Mouse (Mus musculus): ENCODE data around the gene 3110082I17Rik.
"Not testable (repeated sequence)": the region's sequence is repeated elsewhere in the genome, so short reads cannot be mapped to it uniquely, and the experiment has no call there.

Gene 3110082I17Rik

DNA sequence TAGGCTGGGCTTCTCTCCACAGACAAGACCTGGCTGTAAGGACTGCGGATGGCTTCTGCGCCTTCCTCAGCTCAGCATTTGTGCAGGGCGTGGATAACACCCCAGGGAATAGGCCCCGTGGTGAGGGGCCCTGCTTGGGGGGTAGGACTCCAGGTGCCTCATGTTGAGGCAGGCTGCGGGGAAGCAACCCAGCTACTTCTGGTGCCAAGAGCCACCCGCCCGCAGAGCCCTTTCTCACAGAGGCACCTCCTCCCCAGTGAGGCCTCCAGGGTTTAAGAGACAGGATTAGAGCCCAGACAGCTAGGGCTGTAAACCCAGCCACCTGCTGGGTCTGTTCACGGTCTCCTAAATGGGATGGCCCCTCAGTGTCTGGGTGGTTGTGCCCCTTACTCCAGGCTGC lies 108.7 kb downstream of the 3110082I17Rik start:
- no peak for DNase-seq (ENCODE audit: low spot score)

DNA sequence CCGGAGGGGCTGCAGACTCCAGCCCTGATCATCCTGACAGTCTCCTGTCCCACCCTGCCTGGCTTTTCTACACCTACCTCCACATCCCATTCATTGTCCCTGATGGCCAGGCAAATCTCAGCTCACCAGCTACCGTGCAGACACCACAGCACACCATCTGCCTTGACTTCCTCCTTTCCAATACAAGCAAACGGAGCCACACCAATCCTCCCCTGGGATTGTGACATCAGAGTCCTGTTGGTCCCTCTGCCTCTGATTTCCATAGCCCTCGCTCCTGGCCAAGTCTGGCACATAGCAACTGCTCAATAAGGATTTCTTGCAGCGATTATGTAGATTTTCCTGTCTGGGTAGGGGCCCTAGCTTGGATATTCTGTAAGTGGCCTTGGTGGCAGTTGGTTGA lies 109.2 kb downstream of the 3110082I17Rik start, which contains the start of gene Cox19:
Gene Cox19, minus strand, starts transcription at position 285 of the 400 bp plus-strand sequence.
- DNase-seq (ENCODE audit: low spot score) = no peak

DNA sequence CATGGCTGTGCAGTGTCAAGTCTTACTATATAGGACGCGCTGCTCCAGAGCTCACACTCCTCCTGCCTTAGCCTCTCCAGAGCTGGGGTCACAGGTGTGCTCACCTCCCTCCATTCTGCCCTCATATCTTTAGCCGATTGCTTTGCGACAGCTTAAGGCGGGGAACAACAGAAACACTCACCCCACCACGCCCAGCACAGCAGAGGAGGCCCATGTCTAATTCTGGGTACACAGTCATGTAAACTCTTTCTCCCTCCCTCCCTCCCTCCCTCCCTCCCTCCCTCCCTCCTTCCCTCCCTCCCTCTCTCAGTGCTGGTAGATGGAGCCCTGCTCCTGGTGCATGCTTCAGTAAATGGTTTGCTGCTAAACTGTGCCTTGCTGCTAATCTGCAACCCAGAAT lies 110.6 kb downstream of the 3110082I17Rik start:
- DNase-seq (ENCODE audit: low spot score) = no peak

DNA sequence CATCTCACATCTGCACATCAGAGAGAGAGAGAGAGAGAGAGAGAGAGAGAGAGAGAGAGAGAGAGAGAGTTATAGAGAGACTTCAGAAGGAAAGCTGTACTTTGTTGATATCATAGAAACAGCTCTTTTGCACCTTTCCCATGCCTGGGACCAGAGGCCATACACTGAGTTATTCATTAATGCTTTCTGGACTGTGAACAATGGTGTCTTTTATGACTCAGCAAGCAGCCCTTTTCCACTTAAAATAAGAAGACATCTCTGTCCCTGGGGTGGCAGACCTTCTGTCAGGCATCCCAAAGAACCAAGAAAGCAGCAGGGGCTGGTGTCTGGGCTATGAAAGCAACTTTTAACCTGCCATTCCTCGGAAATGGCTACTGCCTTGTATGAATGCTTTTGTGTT lies 113.1 kb downstream of the 3110082I17Rik start:
- no peak for DNase-seq (ENCODE audit: low spot score)

DNA sequence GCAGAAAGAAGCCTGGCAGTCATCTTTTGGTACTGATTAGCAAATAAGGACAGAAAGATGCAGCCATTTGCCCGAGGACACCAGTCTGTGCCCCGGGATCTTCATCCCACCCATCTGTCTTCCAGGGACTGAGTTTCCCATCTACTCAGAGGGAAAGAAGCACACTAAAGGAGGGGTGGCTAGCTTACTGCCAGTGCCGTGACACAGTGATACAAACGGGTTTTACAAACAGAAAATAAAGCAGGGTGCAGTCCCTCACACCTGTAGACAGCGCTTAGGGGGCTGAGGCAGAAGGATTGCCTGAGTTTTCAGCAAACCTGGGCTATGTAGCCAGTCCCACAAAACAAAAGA lies 115.0 kb downstream of the 3110082I17Rik start:
- DNase-seq (ENCODE audit: low spot score) = no peak

DNA sequence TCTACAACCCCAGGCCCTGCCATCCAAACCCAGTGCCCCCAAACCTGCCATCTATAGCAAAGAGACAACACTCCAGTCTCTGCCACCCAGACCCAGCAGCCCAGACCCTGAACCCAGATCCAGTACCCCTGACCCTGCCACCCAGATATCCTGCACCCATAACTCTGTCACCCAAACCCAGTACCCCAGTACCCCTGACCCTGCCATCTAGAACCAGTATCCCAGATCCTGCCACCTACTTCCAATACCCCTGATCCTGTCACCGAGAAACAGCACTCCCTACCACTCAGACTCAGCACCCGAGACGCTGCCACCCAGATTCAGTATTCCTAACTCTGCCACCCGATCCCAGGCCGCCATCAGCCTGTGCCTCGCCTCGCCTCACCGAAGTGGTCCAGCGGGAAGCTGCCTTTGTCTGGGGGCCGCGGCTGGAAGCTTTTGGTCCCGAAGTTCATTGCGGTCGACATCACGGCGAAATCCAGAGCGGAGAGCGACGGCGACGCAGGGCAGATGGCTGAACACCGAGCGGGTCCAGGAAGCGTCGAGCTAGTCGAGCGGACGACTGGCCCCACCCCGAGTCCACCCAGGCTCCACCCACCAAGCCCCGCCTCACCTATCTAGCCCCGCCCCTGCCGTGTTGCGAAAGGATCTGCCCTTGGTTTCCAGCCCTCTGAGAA lies 115.5 kb downstream of the 3110082I17Rik start:
- peak; percentile 91 for DNase-seq (ENCODE audit: low spot score)

DNA sequence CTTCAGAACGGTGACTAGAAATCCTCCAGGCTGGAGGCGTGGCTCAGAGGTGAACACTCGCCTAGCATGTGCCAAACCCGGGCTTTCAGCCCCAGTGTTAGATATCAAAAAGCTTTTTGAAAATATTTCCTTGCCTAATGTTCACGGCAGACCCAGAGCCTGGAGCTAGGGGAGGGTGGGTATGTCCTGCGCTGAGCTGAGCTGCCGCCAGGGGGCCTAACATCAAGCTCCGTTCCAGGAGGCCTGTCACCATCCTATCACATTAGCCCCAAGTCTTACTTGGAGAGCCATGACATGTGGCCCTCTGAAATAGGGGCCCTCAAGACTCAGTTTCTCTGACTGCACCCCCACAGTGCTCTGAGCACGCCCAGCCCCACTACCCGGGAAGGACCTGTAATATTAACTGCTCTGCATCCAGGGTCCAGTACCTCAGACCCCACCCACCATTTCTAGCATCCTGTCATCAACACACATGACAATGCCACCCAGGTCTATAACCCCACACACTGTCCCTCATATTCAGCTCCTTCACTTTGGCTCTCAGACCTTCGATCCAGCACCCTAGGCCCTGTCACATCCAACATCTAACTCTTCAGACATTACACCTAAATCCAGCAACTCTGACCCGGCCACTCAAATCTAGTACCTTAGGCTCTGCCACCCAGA lies 116.2 kb downstream of the 3110082I17Rik start:
- DNase-seq (ENCODE audit: low spot score) = no peak

DNA sequence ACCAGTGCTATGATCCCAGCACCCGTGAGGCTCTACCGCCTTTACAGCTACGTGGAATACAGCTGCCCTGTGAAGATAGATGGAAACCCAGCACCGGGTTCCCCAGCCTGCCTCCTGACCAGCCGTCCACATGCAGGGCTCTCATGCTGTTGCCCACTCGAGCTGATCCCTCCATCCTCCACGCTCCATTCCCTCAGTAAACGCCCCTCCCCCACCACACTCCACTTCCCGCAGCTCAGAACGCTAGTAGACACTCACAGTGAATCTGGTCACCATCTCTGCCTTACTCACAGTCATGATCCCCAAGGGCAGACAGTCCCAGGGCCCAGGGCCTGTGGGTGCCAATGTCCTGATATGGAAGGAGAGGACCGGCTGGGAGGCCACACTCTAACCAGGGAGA lies 121.4 kb downstream of the 3110082I17Rik start:
- no peak for DNase-seq (ENCODE audit: low spot score)

DNA sequence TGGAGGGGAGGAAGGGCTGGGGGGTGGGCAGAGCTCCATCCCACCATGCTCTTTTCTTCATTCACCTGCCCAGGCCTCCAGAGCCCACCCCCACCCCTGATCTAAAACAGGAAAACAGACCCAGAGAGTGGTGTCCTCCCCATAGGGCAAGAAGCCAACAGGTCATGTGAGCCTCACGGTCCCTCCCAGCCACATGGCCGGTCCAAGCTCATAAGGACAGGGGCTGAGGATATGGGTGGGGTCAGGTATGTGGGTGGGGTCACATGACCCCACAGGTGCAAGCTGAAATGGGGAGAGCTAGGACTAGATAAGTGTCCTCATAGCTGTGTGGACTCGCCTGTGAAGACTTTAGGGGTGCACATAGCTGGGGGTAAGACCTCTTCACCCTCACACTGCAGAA lies 121.9 kb downstream of the 3110082I17Rik start:
- DNase-seq (ENCODE audit: low spot score) = no peak

DNA sequence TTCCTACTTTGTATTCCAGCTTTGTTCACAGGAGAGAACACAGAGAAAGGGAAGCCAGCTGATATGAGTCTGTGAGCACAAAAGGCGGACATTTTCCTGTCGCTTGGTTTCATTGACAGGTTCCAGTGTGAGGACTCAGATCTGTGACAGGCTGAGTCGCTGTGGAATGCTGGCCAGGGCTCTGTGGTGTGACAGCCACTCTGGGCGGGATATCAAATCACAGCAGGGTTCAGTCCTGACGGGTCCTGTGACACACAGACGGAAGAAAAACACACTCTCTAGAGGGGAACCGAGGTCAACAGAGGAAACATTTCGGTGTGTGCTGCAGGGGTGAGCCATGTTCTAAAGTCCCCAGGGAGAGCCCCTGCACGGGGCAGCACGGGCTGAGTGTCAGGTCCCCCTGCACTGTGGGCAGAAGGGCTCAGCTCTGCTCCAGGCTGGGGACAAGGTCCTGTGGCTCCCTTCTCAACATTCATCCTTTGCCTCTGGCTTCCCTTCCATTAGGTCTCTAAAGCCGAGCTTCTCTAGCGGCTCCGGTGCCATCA lies 122.4 kb downstream of the 3110082I17Rik start:
- no peak for DNase-seq (ENCODE audit: low spot score)

DNA sequence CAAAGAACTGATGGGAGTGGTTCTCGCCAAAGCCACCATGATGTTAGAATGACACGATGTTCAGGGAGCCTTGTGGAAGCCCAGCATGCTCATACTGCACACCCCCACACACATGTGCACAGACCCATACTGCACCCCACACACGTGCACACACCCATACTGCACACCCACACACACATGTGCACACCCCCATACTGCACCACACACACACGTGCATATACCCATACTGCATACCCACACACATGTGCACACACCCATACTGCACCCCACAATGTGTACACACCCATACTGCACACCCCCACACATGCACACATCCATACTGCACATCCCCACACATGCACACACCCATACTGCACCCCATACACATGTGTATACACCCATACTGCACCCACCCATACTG lies 124.7 kb downstream of the 3110082I17Rik start:
- no peak for DNase-seq (ENCODE audit: low spot score)

DNA sequence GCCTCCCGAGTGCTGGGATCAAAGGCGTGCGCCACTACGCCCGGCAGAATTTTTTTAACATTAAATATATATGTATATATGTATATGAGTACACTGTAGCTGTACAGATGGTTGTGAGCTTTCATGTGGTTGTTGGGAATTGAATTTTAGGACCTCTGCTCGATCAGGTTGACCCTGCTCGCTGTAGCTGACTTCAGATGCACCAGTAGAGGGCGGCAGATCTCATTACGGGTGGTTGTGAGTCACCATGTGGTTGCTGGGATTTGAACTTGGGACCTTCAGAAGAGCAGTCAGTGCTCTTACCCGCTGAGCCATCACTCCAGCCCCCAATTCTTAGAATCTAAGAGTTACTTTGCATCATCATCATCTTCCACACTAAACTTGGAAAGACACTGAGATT lies 125.9 kb downstream of the 3110082I17Rik start:
- DNase-seq (ENCODE audit: low spot score) = not testable (repeated sequence)

DNA sequence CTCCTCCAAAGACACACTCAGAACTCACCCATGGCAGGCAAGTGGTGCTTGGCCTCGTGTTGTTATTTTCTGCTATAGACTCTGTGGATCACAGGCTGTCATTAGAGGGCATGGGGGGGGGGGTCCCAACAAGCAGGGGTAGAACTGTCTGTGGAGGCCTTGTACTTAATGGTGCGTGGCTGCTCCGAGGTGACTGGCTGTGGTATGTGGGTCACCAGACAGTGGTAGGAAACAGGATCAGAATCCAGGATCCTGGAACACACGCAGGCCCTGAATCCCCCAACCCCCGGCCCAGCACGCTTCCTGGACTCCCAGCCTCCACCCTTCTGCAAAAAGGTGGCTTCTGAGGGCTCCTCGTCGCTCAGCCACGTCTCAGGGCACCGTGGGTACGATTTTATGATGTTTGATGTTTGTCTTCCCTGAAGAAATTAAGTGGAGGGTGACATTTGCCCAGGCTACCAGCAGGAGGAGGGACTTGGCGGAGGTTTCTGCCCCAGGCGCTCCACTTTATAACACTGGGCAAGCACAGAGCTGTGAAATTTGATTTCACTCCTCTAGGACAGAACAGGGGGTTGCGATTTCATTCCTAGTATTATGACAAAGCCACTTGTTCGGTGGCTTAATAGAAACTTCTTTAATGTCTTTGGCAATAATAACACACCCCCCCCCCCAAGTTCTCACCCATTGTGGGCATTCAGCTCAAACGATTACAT lies 126.9 kb downstream of the 3110082I17Rik start:
- no peak for DNase-seq (ENCODE audit: low spot score)

DNA sequence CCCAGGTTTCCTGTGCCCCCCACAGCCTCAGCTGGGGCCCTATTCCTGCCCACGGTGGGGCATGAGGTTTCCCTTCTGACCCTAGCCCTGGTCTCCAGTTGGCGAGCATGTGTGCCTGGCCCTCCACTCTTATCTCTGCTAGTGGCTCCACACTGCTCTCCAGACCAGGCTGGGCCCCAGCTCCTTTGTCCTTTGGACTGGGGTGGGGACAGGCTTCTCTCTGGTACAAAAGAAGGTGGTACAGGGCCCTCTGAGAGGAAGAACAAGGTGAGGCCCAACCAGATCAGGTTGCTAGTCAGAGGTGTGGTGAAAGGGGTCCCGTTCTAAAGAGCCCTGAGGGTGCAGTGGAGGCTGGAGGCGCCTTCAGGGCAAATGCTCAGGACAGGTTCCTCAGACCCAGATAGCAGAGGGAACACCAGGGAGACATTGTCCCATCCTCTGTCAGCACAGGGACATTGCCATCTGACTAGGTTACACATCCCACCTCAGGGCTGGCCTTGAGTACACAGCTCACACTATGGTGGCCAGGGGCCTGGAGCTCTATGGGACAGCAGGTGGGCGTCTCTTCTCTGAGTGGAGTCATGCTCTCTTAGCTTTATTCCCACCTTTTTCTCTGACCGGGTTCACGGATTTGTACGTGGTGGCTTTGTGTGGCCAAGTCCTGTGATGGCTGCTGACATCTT lies 127.6 kb downstream of the 3110082I17Rik start:
- DNase-seq (ENCODE audit: low spot score) = no peak

DNA sequence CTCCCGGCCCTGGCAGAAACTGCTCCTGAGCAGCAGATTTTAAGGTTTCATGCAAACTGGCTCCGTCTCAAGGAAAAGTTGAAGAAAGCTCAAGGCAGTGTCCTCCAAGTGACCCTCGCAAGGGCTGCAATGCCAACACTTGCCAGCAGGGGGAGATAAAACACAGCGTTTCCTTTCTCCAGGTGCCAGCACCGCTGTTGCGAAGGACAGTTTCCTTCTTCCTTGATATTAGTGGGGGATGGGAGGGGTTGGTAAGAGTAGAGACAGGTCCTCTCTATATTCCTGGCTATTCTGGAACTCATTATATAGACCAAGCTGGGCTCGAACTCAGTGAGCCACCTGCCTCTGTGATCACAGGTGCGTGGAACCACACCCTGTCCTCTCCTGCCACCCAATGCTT lies 128.6 kb downstream of the 3110082I17Rik start:
- DNase-seq (ENCODE audit: low spot score) = peak; percentile 76

DNA sequence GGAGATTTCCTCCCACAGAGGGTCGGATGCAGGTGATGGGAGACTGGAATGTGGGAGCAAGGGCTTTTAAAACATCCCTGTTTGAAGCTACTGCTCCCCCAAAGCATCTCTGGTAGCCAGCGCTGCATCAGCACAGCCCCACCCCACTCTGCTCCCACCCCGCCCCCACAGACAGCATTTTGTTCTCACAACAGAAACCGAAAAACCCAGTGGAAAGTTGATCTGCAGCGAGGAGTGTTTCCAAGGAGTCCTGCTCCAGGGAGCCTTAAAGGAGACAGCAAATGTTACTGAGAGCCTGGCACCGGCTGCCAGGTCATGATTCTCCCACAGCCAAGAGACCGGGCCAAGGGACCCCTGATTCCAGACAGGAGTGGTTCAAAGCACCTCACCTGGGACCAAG lies 129.6 kb downstream of the 3110082I17Rik start:
- no peak for DNase-seq (ENCODE audit: low spot score)

DNA sequence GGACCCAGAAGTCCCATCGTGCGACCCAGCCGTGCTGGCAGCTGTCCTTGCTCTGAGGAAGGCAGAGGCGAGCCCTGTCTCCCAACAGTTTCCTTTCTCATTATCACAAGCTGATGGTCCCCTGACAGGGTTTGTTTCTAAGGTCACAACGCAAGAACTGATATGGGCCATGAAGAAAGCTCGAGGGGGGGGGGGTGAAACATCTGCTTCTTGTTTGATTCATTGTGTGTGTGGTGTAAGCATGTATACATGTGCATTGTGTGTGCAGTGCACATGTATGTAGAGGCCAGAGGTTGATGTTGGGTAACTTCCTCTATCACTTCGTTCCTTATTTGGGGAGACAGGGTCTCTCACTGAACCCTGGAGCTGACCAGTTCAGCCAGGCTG lies 132.7 kb downstream of the 3110082I17Rik start:
- DNase-seq (ENCODE audit: low spot score) = no peak

DNA sequence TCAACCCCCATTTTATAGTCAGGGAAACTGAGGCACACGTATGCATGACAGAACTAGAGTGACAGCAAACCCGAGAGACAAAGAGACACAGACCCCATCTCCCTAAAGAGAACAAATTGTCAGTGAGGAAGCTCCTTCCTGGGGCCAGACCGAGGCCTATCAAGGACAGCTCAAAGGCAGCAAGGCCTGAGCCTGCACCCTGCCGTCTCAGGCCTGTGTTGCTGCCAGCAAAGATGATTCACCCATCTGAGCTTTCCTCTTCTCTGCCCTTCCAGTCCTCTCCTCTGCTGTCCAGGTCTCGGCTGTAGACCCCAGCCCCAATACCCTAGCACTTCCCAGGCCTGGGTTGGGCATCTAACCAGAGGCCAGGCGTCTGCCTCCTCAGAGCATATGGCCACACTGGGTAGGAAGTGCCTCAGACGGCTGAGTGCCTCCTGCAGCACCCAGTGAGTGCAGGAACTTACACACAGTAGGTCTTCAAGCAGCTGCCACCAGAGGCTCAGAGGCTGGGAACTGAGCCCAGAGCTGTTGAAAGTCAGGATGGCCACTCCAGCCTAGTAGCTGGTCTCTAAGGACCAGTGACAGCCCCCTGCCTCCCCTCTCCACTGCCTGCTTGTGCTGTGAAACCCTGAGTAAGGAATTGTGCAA lies 133.2 kb downstream of the 3110082I17Rik start:
- DNase-seq (ENCODE audit: low spot score) = no peak

DNA sequence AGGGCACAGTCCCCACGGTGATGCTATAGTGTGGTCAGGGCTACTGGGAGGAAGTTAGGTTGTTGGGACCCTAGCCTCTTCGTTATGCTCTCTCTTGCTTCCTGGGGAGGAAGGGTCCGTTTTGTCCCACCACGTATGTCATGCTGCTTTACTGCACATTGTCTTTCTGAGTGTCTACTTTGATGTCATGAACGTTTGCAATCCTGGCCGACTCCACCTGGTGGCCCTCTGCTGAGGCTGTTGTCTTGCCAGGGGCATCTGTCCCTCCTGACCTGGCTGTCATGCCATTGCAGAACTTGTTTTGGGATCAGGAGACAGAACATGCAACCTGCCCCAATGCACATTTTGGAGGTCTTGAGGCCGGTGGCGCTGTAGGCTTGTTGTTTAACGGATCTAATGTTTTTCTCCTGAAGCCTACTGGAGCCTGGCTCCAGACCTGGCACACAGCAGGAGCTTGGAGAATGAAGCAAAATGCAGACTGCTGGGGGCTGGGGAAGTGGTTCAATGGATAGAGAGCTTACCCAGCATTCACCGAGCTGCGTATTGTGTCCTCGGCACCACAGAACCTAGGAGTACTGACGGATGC lies 134.1 kb downstream of the 3110082I17Rik start:
- DNase-seq (ENCODE audit: low spot score) = no peak

DNA sequence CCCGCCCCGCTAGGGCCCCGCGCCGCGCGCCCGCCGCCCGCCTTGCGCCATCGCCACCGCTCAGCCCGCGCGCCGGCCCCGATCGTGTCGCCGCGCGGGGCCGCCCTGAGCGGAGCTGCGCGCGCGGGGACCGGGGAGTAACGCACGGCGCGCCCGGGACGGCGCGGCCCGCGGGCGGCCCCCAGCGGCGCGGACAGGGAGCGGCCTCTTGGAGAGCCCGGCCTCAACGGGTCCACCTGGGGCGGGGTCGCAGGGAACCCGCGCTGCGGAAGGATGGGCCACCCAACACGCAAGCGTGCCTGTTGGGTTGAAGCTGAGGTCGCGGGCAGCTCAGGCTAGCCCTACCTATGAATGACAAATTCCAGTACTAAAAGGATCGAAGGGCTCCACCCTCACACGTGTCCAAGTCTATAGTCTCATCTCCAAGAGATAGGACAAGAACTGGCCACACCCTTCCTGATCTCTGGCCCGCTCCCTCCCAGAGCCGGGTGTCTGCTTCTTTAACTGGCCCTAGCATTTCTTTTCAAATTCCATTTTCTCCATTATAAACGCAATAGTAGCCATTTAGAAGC lies 134.8 kb downstream of the 3110082I17Rik start, which contains the start of gene Adap1:
Gene Adap1, minus strand, starts transcription at position 228 of the 572 bp plus-strand sequence.
- DNase-seq (ENCODE audit: low spot score) = no peak
